Mouse (Mus musculus): Measurements from ENCODE around the gene Epha2.

GRCm38 (mm10) chr4:141328742-141329141 is 27.7 kb downstream of the Epha2 start:
- TF ChIP-seq CTCF (conservative IDR thresholded peaks at IDR 0.05; ENCODE audit: low read length) (no peak), NANOG (IDR thresholded peaks at IDR 0.05; ENCODE audit: borderline replicate concordance, low read length) (no peak)
